Mouse (Mus musculus): ENCODE data around the gene Cd59a.
"Not testable (repeated sequence)": the region's sequence is repeated elsewhere in the genome, so short reads cannot be mapped to it uniquely, and the experiment has no call there.

The Cd59a gene

GRCm38 (mm10) chr2:104109021-104109420, 13.4 kb downstream of the Cd59a start:
- not testable (repeated sequence) for DNase-seq (ENCODE audit: low spot score)

GRCm38 (mm10) chr2:104109528-104109927, 13.9 kb downstream of the Cd59a start:
- no peak for DNase-seq (ENCODE audit: low spot score)

GRCm38 (mm10) chr2:104110031-104110430, 14.4 kb downstream of the Cd59a start:
- DNase-seq (ENCODE audit: low spot score) = no peak

- DNase-seq (ENCODE audit: low spot score) = not testable (repeated sequence)
Observed at GRCm38 (mm10) chr2:104111170-104111797, 15.7 kb downstream of the Cd59a start.

- not testable (repeated sequence) for DNase-seq (ENCODE audit: low spot score)
Observed at GRCm38 (mm10) chr2:104113563-104113962, 18.0 kb downstream of the Cd59a start.

GRCm38 (mm10) chr2:104114898-104115297, 19.3 kb downstream of the Cd59a start:
- no peak for DNase-seq (ENCODE audit: low spot score)

GRCm38 (mm10) chr2:104117173-104117572, 21.6 kb downstream of the Cd59a start:
- not testable (repeated sequence) for DNase-seq (ENCODE audit: low spot score)

- DNase-seq (ENCODE audit: low spot score) = no peak
Observed at GRCm38 (mm10) chr2:104119097-104119496, 23.5 kb downstream of the Cd59a start.

- DNase-seq (ENCODE audit: low spot score) = no peak
Observed at GRCm38 (mm10) chr2:104120312-104120711, 24.7 kb downstream of the Cd59a start.

- no peak for DNase-seq (ENCODE audit: low spot score)
Observed at GRCm38 (mm10) chr2:104121681-104122504, 26.3 kb downstream of the Cd59a start.

- DNase-seq (ENCODE audit: low spot score) = peak; percentile 97
Observed at GRCm38 (mm10) chr2:104122505-104123378, 27.1 kb downstream of the Cd59a start, which contains the start of gene A930018P22Rik. TSS of gene A930018P22Rik (plus strand) at chr2:104122769.

GRCm38 (mm10) chr2:104123540-104123939, 27.9 kb downstream of the Cd59a start:
- no peak for DNase-seq (ENCODE audit: low spot score)

GRCm38 (mm10) chr2:104124071-104124470, 28.5 kb downstream of the Cd59a start:
- DNase-seq (ENCODE audit: low spot score) = no peak

GRCm38 (mm10) chr2:104128803-104129531, 33.4 kb downstream of the Cd59a start:
- DNase-seq (ENCODE audit: low spot score) = no peak

- no peak for DNase-seq (ENCODE audit: low spot score)
Observed at GRCm38 (mm10) chr2:104130165-104130564, 34.6 kb downstream of the Cd59a start.

- peak; percentile 50 for DNase-seq (ENCODE audit: low spot score)
Observed at GRCm38 (mm10) chr2:104130969-104131368, 35.4 kb downstream of the Cd59a start.

- DNase-seq (ENCODE audit: low spot score) = no peak
Observed at GRCm38 (mm10) chr2:104132266-104132859, 36.8 kb downstream of the Cd59a start.

- DNase-seq (ENCODE audit: low spot score) = no peak
Observed at GRCm38 (mm10) chr2:104133042-104133810, 37.6 kb downstream of the Cd59a start.

GRCm38 (mm10) chr2:104134150-104135056, 38.8 kb downstream of the Cd59a start:
- DNase-seq (ENCODE audit: low spot score) = peak; percentile 91

Data from embryo, embryonic 10.5 days (tissue).